Mouse (Mus musculus) midbrain, embryonic 14.5 days (tissue): Measurements from ENCODE around the gene Il6ra. TPM values are rescaled to one million over a fixed set of nuclear protein-coding genes. Genes with fewer than 3 reads are reported as not detected.

Experiments used
- ATAC-seq: fragments of 200-750 bp; cut with Nextera tagmentation; 2 replicates; pipeline ENCODE4 v1.8.0; 2017; ENCODE audit warnings: moderate number of reproducible peaks, moderate library complexity; ENCODE audit not compliant: low FRiP score, low TSS enrichment
- DNase-seq: peaks from one replicate; pipeline ENCODE4 v3.0.0-alpha.2; 2015
- H3K27ac ChIP-seq: fragments of 300-500 bp; sonication (generic); replicated peaks from 2 replicates; pipeline ENCODE4 v1.5.1; 2014; ENCODE audit warnings: mild to moderate bottlenecking, low read depth, low read length, moderate library complexity
- H3K27me3 ChIP-seq: fragments of 300-500 bp; sonication (generic); 2 replicates; pipeline ENCODE4 v1.6.1; 2014; ENCODE audit warnings: low read length, control low read depth, mixed read lengths; ENCODE audit not compliant: control insufficient read depth, insufficient read depth
- H3K36me3 ChIP-seq: fragments of 300-500 bp; sonication (generic); 2 replicates; pipeline ENCODE4 v1.6.1; 2014; ENCODE audit warnings: low read length, control low read depth; ENCODE audit not compliant: control insufficient read depth, insufficient read depth
- H3K4me1 ChIP-seq: fragments of 300-500 bp; sonication (generic); 2 replicates; pipeline ENCODE4 v1.6.1; 2014; ENCODE audit warnings: mild to moderate bottlenecking, antibody characterized with exemption, low read length, control low read depth; ENCODE audit not compliant: control insufficient read depth, insufficient read depth
- H3K4me2 ChIP-seq: fragments of 300-500 bp; sonication (generic); 2 replicates; pipeline ENCODE4 v1.6.1; 2014; ENCODE audit warnings: mild to moderate bottlenecking, low read length, moderate library complexity
- H3K4me3 ChIP-seq: fragments of 300-500 bp; sonication (generic); replicated peaks from 2 replicates; pipeline ENCODE4 v1.5.1; 2014; ENCODE audit warnings: low read depth, low read length
- H3K9ac ChIP-seq: fragments of 300-500 bp; sonication (generic); replicated peaks from 2 replicates; pipeline ENCODE4 v1.6.1; 2014; ENCODE audit warnings: mild to moderate bottlenecking, low read length, moderate library complexity
- H3K9me3 ChIP-seq: fragments of 300-500 bp; sonication (generic); 2 replicates; pipeline ENCODE4 v1.6.1; 2016; ENCODE audit warnings: low read length, control low read depth, mixed read lengths; ENCODE audit not compliant: control insufficient read depth
- WGBS: fragments of 180-500 bp; shearing (Covaris S2); extraction: QIAGEN DNeasy Blood & Tissue Kit; methylation state at CpG from one replicate; pipeline ENCODE4 v1.1.7; 2014; 5-methylcytosine and 5-hydroxymethylcytosine counted together
- polyA plus RNA-seq: library from polyadenylated mRNA; unstranded; fragments of >200 nt; fragmentation: Nextera tagmentation; extraction: Ambion mirVana; gene quantifications from 2 replicates; pipeline ENCODE4 v1.2.1, GENCODE M21; 2014

Il6ra gene
- polyA plus RNA-seq, 1 experiment from 2014 or later, result 0.66 TPM

DNA sequence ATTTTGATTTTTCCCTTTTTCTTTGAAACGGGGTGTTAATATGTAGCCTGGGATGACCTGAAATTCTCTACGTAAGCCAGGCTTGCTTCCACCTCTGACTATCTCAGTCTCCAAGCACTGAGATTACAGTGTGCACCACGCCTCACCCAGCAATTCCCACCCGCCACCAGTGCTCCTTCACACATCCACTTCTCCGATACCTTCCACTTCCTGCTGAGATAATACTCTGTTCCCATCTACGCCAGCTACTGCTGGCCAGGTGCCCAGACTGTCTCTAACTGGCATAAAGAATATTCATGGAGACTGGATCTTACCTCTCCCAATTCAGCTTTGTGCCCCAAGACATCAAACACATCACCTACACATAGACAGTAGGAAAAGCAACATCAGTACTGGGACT is 35.7 kb upstream of the Il6ra start:
- no peaks in the 10 kb centered on the region for H3K27me3 ChIP-seq
- WGBS, result 90% methylated on average over 6 of the region's 6 CpGs
- ATAC-seq (no peak), DNase-seq (no peak)
- H3K27ac ChIP-seq, result no peak overlapping the region
- H3K9ac ChIP-seq, result no peak overlapping the region
- no peaks in the 10 kb centered on the region for H3K4me1 ChIP-seq
- H3K9me3 ChIP-seq, result no peaks in the 10 kb centered on the region
- H3K4me3 ChIP-seq, result no peak overlapping the region
- H3K36me3 ChIP-seq, result peaks cover 98% of the 10 kb centered on the region
- H3K4me2 ChIP-seq, result no peak overlapping the region

DNA sequence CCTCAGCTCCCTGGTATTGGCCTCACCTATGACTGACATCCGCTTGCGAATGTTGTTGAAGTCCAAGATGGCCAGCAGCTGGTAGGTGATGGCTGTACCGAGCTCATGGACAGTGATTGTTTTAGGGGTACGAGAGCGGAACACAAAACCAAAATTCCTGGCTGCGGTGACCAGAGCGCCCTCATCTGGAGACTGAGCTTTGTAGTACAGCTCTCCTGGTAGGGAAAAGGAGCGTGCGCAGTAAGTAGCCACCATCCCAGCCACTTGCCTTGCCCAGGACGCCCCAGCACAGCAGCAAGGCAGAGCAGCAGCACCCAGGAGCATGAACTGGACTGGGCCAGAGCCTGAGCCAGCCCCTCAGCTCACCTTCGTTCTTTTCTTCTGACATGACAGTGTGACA is 35.0 kb upstream of the Il6ra start:
- peaks cover 100% of the 10 kb centered on the region for H3K36me3 ChIP-seq
- no peak overlapping the region for H3K9ac ChIP-seq
- H3K4me1 ChIP-seq, result no peaks in the 10 kb centered on the region
- WGBS, result 86% methylated on average over 11 of the region's 11 CpGs
- ATAC-seq, result no peak
- H3K27ac ChIP-seq, result no peak overlapping the region
- no peak overlapping the region for H3K4me3 ChIP-seq
- H3K27me3 ChIP-seq, result no peaks in the 10 kb centered on the region
- H3K9me3 ChIP-seq, result no peaks in the 10 kb centered on the region
- no peak overlapping the region for H3K4me2 ChIP-seq
- DNase-seq, result no peak

DNA sequence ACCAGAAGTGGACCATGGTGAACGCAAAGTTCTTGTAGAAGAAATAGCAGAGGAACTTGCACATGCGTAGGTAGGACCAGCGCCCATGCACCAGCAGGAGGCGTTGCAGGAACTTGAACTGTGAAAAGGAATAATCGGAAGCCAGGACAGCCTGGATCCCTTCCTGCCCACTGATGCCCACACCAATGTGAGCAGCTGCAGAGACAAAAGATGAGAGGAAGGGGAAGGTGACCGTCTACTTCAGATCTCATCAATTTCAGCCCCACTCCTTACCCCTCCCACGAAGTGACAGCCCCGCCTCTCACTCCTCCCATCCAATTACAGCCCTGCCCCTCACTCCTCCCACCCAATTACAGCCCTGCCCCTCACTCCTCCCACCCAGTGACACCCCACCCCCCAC is 32.0 kb upstream of the Il6ra start:
- 77% methylated on average over 8 of the region's 8 CpGs for WGBS
- no peaks in the 10 kb centered on the region for H3K9me3 ChIP-seq

DNA sequence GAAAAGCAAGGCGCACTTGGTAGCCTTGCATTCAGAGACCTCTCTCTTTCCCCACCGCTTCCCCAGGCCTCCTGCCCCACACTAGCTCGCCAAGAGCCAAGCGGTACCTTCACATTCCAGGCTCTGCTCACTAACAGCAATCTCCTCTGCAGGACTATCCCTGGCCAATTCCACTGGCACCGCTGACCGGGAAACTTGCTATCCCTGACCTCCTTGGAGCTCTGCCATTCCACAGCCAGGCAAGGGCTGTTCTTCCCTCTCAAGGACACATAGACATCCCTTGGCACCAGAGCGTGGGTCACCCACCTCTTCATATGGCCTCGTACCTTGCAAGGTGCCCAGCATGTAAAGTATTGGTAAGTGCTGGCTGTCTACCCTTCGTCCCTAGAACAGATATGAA is 29.9 kb upstream of the Il6ra start:
- Histone ChIP-seq H3K27me3 (no peaks in the 10 kb centered on the region), H3K9me3 (no peaks in the 10 kb centered on the region), H3K4me3 (no peak overlapping the region), H3K27ac (no peak overlapping the region), H3K36me3 (peaks cover 97% of the 10 kb centered on the region), H3K4me2 (no peak overlapping the region), H3K9ac (no peak overlapping the region), H3K4me1 (no peaks in the 10 kb centered on the region)
- WGBS, result 94% methylated on average over 9 of the region's 9 CpGs
- ATAC-seq, result no peak
- no peak for DNase-seq

More for the DNA sequence above, 32.0 kb upstream of the Il6ra start:
- Histone ChIP-seq H3K4me2 (no peak overlapping the region), H3K27ac (no peak overlapping the region), H3K27me3 (no peaks in the 10 kb centered on the region), H3K4me1 (no peaks in the 10 kb centered on the region), H3K36me3 (peaks cover 100% of the 10 kb centered on the region), H3K4me3 (no peak overlapping the region), H3K9ac (no peak overlapping the region)
- DNase-seq (no peak), ATAC-seq (no peak)

DNA sequence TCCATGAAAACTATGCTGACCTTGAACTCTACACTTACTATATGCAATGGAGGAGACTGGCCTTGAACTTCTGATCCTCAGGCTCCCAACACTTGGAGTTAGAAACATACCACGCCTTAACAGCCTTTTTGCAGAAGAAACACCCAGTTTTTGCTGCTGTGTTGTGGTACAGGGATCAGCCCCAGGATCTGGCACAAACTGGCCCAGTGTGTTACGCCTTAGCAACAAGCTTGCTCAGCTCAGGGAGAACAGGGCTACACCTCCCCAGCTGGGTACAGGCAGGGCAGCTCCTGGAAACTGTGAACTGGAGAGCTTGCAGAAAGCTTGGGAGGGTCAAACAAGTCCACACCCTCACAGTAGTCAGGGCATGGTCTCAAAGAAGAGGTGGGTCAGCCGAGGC is 23.5 kb upstream of the Il6ra start:
- Histone ChIP-seq H3K36me3 (peaks cover 45% of the 10 kb centered on the region), H3K4me1 (no peaks in the 10 kb centered on the region), H3K9me3 (no peaks in the 10 kb centered on the region), H3K4me3 (no peak overlapping the region), H3K27ac (no peak overlapping the region), H3K27me3 (no peaks in the 10 kb centered on the region), H3K9ac (no peak overlapping the region), H3K4me2 (no peak overlapping the region)
- DNase-seq (no peak), ATAC-seq (no peak)
- 96% methylated on average over 3 of the region's 3 CpGs for WGBS

DNA sequence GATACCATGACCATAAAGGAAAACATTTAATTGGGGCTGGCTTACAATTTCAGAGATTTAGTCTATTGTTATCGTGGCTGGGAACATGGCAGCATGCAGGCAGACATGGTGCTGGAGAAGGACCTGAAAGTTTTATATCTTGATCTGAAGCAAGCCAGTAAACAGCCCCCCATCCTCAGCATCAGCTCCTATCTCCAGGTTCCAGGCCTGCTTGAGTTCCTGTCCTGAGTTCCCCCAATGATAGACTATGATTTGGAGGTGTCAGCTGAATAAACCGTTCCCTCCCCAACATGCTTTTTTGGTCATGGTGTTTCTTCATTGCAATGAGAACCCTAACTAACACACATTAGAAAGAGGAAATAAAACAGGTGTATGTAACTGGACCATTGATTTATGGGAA is 19.9 kb upstream of the Il6ra start:
- ATAC-seq, result no peak
- no peak for DNase-seq
- H3K4me2 ChIP-seq, result no peak overlapping the region
- no peak overlapping the region for H3K9ac ChIP-seq
- WGBS, result 95% methylated on average over 2 of the region's 2 CpGs
- no peaks in the 10 kb centered on the region for H3K27me3 ChIP-seq
- no peak overlapping the region for H3K4me3 ChIP-seq
- H3K4me1 ChIP-seq, result no peaks in the 10 kb centered on the region
- no peak overlapping the region for H3K27ac ChIP-seq
- H3K9me3 ChIP-seq, result no peaks in the 10 kb centered on the region
- H3K36me3 ChIP-seq, result peaks cover 13% of the 10 kb centered on the region

DNA sequence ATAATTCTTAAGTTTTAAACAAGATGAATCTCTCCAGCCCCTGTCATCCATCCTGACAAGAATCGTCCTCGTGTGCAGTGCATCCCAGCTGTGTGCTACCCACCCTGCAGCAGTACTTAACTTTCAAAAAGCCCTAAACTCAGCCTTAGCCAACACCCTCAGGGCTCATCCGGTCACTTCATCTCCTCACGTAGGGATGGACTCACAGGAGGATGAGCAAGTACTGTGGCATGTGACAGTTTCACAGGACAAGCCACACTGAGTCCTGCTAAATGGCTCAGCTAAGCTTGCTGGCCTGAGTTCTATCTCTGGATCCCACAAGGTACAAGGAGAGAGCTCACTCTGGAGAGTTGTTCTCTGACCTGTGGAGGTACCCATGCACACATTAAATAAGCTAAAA is 16.0 kb upstream of the Il6ra start:
- WGBS, result 83% methylated on average over 4 of the region's 4 CpGs
- no peak for ATAC-seq

DNA sequence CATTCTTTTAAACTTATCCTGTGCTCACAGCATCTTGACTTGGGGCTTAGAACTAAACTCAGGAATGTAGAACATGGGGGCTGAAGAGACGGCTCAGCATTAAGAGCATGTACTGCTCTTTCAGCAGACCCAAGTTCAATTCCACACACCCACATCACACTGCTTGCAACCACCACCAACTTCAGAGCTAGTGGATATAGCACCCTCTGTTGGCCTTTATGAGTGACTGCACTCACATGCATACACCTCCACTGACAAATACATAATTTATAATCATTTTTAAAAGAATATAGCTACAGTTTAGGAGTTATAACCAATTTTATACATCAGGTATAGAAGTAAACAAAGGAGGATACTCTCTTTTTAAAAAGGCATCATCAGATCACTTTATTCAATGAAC is 13.4 kb upstream of the Il6ra start:
- ATAC-seq, result no peak
- WGBS, result 97% methylated on average over 1 of the region's 1 CpGs

More for the DNA sequence above, 16.0 kb upstream of the Il6ra start:
- Histone ChIP-seq H3K4me1 (no peaks in the 10 kb centered on the region), H3K9me3 (no peaks in the 10 kb centered on the region), H3K36me3 (no peaks in the 10 kb centered on the region), H3K4me2 (no peak overlapping the region), H3K4me3 (no peak overlapping the region), H3K9ac (no peak overlapping the region), H3K27me3 (no peaks in the 10 kb centered on the region), H3K27ac (no peak overlapping the region)
- no peak for DNase-seq

DNA sequence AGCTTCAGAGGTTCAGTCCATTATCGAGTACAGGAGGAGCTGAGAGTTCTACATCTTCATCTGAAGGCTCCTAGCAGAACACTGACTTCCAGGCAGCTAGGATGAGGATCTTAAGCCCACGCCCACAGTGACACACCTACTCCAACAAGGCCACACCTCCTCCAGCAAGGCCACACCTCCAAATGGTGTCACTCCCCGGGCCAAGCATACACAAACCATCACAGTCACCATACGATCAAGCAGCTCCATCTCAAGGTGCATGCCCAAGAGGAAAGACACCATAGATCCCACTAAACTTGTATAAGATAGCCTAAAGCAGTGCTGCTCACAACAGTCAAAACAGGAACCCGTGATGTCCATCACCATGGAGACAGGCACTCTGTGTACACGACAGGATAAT is 7.7 kb upstream of the Il6ra start:
- no peak for DNase-seq
- 66% methylated on average over 6 of the region's 6 CpGs for WGBS

More for the DNA sequence above, 13.4 kb upstream of the Il6ra start:
- no peaks in the 10 kb centered on the region for H3K27me3 ChIP-seq
- no peaks in the 10 kb centered on the region for H3K36me3 ChIP-seq
- H3K4me2 ChIP-seq, result no peak overlapping the region
- no peak overlapping the region for H3K27ac ChIP-seq
- no peak overlapping the region for H3K9ac ChIP-seq
- no peaks in the 10 kb centered on the region for H3K9me3 ChIP-seq
- H3K4me3 ChIP-seq, result no peak overlapping the region
- no peaks in the 10 kb centered on the region for H3K4me1 ChIP-seq
- DNase-seq, result no peak

More for the DNA sequence above, 7.7 kb upstream of the Il6ra start:
- Histone ChIP-seq H3K4me2 (no peak overlapping the region), H3K27ac (no peak overlapping the region), H3K36me3 (no peaks in the 10 kb centered on the region), H3K9me3 (no peaks in the 10 kb centered on the region), H3K9ac (no peak overlapping the region), H3K4me3 (no peak overlapping the region), H3K27me3 (no peaks in the 10 kb centered on the region), H3K4me1 (no peaks in the 10 kb centered on the region)
- no peak for ATAC-seq
